Mouse (Mus musculus): Measurements from ENCODE around the gene Pgf.

GRCm38 (mm10) chr12:85150321-85151001, 27.1 kb downstream of the Pgf start:
- TF ChIP-seq TAL1 (IDR thresholded peaks at IDR 0.05; ENCODE audit: low read length) (no peak), ZKSCAN1 (IDR thresholded peaks at IDR 0.05; ENCODE audit: low read depth, low read length) (no peak)
